Mouse (Mus musculus) embryo, embryonic 11.5 days (tissue): ENCODE measurements around the gene Enho.
A peak's percentile ranks its signal among the peaks of the same experiment; 100 is the strongest.

Source experiments
- DNase-seq: peaks from one replicate; pipeline ENCODE4 v3.0.0-alpha.2; 2012; ENCODE audit warnings: low read depth, low spot score

The Enho gene

DNA sequence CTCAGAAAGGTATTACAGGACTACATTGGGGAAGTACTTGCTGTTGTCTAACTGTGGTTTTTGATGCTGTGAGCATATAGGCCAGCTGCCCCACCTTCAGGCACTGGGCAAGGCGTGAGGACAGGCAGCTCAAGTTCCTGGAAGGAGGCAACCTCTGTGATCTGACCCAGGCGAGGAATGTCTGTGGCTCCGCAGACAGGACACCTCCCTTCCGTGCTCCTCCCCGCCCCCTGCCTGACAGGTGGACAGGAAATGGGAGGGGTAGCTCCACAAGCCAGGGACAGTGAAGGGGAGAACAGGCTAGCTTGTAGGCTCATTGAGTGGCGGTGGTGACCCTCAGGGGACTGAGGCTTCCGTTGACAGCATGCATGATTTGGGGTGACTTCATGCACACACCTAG, 24.4 kb upstream of the Enho start:
- DNase-seq, result no peak

GRCm38 (mm10) chr4:41663614-41664013, 23.5 kb upstream of the Enho start:
- no peak for DNase-seq

DNA sequence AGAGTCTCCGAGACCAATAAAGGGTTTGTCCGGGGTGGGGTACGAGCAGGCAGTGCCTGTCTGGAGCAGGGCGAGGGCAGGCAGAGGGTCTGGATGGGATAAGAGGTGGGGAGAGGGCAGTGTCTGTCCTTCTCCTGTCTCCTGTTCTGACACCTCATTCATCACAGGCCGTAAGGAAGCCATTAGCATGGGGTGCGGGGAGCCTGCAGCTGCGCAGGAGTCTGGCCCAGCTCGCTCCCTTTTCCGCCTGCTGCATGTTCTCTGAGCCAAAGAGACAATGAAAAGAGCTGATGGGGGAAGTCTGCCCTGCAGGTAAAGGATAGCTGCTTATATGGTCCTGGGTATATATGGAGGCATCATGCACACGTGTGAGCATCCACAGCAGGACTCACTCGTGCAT, 22.6 kb upstream of the Enho start:
- no peak for DNase-seq

GRCm38 (mm10) chr4:41660851-41661430, 20.8 kb upstream of the Enho start:
- no peak for DNase-seq

DNA sequence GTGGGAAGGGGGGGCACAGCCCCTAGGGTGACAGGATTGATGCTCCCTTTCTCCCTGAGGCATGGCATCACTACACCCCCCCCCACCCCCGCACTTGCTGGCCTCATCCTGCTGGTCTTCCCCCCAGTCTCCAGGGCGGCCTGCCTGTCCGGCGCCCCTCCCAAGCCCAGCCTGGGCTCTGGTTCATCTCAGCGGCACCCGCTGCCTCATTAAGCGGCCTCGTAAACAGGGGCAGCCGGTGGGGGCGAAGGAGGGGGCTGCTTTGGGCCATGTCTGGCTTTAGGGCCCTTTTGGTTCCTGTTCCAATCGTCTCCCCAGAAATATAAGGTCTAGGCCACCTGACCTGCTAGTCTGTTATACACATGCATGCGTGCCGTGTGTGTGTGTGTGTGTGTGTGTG, 19.4 kb upstream of the Enho start:
- no peak for DNase-seq

DNA sequence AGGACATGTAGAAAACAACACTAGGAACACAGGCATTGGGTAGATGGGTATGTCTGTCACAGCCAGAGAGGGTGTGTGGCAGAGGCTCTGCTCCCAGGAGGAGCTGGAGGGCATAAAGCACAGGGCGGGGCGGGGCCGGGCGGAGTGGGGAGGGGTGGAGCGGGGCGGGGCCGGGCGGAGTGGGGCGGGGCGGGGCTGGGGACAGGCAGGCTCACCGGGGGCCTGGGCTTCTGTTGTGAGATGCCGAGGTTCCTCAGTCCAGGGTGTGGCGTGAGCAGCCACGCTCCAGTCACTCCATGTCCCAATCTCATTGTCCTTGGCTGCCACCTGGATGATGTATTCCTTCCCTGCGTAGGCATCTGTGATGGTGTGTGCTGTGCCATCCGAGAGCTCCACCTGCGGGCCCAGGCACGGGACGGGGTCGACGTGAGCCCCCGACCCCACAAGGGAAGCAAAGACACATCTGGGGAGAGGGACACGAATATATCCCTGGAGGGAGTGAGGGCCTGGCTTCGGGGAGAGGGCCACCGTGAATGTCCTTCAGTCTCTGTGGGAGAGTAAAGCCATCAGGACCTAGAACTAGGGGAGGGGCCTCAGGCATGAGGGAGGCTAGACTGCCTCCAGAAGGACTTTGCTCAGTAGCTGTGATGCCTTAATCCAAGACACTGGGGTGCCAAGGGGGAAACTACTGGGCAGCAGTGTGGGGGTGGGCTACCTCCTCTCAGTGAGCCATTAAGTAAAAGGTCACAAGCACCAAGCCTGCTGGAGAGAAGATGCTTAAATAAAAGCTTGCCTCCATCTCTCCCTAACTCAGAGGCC, 18.7 kb upstream of the Enho start:
- no peak for DNase-seq

DNA sequence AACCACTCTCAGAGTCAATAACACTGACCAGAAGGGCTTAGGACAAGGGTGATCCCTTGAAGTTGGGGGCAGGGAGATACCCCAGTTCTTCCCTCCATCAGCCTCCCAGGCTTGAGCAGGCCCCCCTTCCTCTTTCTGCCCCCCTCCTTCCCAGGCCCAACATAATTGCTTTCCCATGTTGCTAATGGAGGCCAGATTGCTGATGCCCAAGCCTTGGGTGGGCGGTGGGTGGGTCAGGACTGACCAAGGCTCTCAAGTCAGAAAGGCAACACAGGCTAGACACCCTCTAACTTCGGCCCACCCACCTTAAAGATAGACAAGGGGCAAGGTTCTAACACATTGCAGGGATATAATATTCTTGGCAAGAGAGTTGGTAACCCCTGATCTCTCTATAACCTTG, 15.4 kb upstream of the Enho start:
- no peak for DNase-seq

DNA sequence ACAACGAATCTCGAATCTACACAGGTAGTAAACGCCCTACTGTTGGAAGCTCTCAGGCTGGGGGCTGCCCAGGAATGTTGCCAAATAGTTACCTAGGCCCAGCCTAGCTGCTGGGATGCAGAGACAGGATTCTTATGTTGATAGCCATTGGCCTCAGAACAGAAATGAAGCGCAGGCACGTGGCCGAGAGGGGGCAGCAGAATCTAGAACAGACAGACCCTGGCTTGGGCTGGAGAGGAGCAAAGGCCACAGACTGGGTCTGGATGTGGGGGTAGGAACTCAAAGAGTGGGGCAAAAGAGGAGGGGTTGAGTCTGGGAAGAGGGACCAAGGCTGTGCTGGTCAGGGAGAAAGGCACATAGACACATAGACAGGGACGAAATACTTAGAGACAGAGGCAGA, 14.1 kb upstream of the Enho start:
- DNase-seq, result no peak

DNA sequence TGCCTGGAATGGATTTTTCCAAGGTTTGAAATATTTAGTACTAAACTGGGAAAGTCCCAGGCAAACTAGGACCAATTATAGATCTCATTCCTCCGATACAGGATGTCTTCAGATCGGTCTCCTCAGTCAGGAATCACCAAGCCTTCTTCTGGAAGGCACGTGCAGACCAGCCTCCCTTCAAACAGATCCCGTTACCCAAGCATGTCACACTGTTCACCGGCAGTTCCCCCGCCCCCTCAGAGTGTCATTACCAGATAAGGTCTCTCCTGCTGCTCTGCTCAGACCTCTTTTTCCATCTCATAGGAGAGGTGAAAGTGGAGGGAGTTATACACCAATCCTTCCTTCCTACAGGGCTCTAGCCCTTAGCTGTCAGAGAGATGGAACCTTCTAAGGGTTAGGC, 13.6 kb upstream of the Enho start:
- DNase-seq, result no peak

GRCm38 (mm10) chr4:41653296-41653695, 13.2 kb upstream of the Enho start:
- DNase-seq, result peak; percentile 65

- no peak for DNase-seq
Observed at GRCm38 (mm10) chr4:41648627-41649026, 8.5 kb upstream of the Enho start.

DNA sequence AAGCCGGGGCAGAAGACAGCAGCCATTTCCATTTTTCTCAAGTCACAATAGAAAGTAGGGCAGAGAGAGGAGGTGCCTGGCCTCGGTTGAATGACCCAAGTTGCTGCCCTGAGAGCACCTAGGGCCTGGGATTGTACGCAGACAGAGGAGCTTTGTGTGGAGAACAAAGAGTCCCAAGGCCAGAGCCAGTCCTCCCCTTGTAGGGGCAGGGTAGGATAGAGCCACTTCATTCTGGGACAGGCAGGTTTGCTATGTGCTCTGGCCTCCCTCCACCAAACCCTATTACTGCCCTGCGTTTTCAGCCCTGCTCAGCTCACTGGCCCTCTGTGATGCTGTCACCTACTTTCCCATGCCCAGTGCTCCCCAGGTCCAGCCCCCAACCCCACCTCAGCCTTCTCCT, 8.0 kb upstream of the Enho start:
- DNase-seq, result no peak

DNA sequence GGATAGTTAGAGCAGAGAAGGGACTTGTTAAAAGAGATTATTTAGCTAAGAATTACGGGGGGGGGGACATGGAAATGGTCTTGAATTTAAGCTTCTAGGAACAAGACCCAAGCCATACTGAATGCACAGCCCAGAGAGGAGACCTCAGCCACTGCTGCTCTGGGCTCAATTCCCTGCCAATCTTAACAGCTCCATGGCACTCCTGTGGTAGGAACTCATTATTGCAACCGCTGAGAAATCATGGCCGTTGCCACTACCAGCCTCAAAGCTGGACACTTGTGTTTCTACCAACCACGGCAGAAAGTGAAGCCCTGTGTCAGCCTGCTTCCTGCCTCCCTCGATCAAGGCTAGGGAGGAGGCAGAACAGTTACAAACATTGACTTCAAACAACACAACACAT, 5.4 kb upstream of the Enho start:
- DNase-seq, result no peak

GRCm38 (mm10) chr4:41641199-41641822, 1.2 kb upstream of the Enho start:
- DNase-seq, result no peak

DNA sequence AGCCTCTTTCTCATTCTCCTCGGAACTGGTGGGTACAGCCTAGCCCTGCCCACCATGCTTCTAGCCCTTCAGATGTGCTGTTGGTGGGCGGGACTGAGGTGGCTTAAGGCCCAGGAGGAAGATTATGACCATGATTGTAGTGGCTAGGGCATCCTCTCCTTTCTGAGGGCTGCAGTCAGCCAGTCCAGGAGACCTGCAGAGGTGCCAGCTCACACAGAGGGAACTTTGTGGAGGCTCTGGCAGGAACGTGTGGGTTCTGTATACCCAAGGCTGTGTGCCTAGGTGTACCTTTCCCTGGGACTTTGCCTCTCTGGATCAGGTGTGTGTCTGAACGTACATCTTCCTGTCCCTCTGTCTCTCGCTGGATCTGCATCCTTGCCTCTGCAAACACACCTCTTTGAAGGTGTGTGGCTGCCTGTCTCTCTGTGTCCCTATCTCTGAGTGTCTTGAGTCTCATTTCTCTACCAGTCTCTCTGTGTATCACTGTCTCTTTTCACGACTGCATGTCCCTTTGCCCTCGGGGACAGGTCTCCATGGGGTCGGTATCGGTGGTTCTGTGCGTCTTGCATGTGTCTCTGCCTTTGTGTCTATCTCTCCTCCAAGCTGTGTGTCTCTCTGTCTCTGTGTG, 796 bp downstream of the Enho start:
- no peak for DNase-seq

GRCm38 (mm10) chr4:41638828-41639213, 1.3 kb downstream of the Enho start:
- DNase-seq, result no peak

DNA sequence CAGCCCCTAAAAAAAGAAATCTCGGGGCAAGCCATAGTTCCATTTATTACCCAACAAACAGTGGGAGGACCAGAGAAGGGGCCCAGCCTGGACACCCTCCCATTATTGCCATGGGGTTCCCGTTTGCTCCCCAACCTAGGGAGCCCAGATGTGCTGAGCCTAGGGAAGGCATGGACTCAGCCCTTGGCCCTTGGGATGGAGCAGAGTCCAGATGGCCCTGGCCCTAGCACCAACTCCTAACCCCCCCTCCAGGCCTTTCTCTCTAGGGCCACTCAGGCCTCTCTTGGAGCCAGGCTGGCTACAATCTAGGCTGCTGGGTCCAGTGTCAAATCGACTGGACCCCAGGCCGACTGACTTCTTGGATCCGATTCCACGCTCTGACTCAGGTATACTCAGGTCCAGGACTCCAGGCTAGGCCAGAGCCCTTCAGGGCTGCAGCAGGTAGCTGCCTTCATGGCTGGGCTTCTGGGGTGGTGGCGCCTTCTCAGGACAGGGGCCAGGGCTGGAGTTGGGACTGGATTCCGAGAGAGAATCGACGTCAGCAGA, 1.9 kb downstream of the Enho start:
- no peak for DNase-seq

DNA sequence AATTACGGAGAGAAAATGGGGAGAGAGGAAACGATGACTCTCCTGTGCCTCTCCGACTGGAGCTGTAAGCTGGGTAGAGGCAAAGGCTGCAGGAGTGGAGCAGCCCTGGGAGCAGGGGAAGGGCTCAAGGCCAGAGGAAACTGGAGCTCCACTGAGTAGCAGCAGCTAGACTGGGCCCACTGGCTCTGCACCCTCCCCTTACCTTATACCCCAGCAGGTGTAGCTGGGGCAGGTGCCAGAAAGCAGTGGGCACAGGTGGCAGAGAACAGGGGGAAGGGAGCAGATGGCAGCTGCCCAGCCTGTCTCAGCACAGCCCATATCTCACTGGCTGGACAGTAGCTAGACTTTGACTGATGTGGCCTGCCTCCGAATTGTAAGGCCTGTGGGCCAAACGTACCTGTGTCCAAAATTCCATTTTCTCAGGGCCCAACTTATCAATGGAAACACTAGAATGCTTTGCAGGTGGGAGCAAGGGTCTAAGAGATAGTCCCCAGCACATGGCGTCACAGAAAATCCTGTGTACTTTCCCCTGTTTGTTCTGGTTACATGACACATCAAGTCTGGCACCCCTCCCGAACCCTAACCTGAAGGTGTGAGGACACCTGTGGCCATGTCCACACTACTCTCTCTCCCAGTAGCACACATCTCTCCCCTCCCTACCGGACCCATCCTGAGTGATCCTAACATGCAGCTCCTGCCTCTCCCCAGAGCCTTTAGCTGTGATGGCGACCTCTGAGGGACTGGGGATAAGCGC, 3.1 kb downstream of the Enho start:
- no peak for DNase-seq

- no peak for DNase-seq
Observed at GRCm38 (mm10) chr4:41636366-41636765, 3.8 kb downstream of the Enho start.

DNA sequence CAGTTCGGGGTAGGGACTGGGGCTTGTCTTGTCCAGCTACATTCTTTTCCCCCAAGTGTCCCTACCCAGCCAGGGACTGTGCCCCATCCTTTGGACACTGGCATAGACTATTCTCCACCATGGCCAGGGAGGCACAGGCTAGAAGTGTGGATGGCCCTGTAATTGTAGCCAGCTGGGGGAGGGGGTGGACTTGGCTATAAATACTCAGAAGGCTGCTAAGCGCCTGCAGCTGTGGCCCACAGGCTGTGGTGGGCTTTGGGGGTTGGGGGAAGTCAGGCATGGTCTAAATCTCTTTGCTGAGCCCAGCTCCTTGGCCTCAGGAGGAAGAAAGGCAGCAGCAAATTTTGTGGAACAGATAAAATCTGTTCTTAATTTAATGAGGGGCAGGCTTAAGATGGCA, 4.2 kb downstream of the Enho start:
- DNase-seq, result no peak

DNA sequence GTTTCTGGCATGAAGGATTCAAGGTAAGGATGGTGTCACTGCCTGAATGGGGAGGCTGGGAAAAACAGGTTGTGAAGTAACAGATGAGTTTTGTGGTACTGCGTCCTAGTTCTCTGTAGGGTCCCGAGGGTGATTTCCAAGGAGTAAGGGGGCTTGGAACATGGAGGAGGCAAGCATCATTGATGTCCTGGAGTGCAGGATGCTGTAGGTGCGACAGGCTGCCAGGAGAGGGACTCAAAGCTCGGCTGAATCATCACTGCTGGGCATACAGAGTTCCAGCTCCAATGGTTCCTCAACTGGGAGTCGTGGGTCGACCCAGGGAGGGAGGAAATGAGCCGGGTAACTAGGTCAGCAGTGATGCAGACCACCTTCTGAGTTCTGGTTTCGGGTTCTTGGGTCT, 4.9 kb downstream of the Enho start:
- no peak for DNase-seq

- DNase-seq, result no peak
Observed at GRCm38 (mm10) chr4:41634631-41635030, 5.5 kb downstream of the Enho start.
